Mouse (Mus musculus): ENCODE results near the gene Crlf3. TPM values are rescaled to one million over a fixed set of nuclear protein-coding genes. Genes with fewer than 3 reads are reported as not detected.

Gene Crlf3
- total RNA-seq, 1 experiment = 57.3 TPM

DNA sequence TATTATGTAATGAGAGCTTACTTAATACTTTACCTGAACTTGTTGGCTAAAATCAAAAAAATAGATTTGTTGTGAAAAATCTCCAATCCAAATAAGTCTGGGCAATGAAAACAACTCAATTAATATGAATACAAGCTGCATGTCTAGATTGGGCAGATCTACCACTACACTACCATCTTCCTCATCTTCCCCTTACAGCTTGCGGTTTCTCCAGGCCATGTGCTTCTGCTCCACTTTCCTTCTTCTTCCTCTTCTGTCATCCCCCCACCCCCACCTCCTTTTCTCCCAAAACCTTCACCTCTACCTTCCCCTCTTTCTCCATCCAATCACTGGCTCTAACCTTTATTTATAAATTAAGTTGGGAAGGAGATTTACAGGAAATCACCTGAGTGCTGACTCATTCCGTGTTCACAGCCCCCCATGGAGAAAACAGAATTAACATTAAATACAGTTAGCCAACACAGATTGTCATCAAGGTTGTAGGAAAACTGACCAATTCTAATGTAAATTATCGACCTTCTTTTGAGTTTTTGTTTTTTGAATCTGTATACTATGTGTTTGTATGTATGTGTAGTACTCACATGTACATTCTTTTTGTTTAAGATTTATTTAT is 17.8 kb upstream of the Crlf3 start:
- Histone ChIP-seq H3K9ac (ENCODE audit: insufficient read depth, low read depth, low read length, poor library complexity, severe bottlenecking) (no peak overlapping the region), H3K4me1 (ENCODE audit: control insufficient read depth in 2 of 2, insufficient read depth in 2 of 2, low read length in 2 of 2, poor library complexity in 1 of 2) (peaks cover 0 to 8% of the 10 kb centered on the region in 2 experiments; a peak in 2 of 4 replicates), H3K4me3 (ENCODE audit: insufficient read depth in 1 of 2, low read depth in 1 of 2, low read length in 2 of 2, poor library complexity in 1 of 2, severe bottlenecking in 1 of 2) (no peak overlapping the region), H3K27ac (ENCODE audit: insufficient read depth, low read depth, low read length, poor library complexity, severe bottlenecking) (peak overlapping the region; percentile 47; the same call in 1 of the 2 replicates), H3K9me3 (ENCODE audit: control insufficient read depth, insufficient read depth, low read depth, low read length) (no peaks in the 10 kb centered on the region), H3K36me3 (ENCODE audit: control insufficient read depth, insufficient read depth, low read length, poor library complexity, severe bottlenecking) (peaks cover 9% of the 10 kb centered on the region)
- DNase-seq (ENCODE audit: low read depth, low spot score) = no peak
- in situ Hi-C loops (cut with MboI; ENCODE audit: low sequenced_read_pairs in 2 of 2, unreplicated experiment in 2 of 2) = no loop called here
- TF ChIP-seq MAFK (IDR thresholded peaks at IDR 0.05; ENCODE audit: insufficient read depth, low read depth, low read length) = peak; percentile 81
- TF ChIP-seq ZNF384 (IDR thresholded peaks at IDR 0.05; ENCODE audit: low read depth, low read length) = no peak

DNA sequence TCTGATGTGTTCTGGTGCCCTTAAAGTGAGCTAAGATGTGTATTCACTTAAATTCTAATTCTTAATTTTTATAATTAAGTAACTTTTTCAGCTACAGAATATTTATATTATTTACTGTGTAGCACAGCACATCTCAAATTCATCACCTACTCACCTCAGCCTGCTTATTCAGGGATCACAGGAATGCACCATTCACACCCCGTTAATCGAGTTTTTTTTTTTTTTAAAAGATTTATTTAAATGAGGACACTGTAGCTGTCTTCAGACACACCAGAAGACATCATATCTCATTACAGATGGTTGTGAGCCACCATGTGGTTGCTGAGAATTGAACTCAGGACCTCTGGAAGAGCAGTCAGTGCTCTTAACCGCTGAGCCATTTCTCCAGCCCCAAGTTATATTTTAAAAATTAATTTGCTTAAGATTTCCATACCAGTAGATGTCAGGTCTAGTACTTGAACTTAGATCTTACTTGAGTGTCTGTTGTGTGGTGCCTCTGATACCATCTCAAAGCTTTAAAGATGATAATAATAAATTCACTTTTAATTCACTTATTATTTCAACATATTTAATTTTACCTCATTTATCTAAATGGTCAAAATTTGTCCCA is 9.9 kb upstream of the Crlf3 start:
- H3K9ac ChIP-seq (ENCODE audit: insufficient read depth, low read depth, low read length, poor library complexity, severe bottlenecking) = no peak overlapping the region
- in situ Hi-C loops (cut with MboI; ENCODE audit: low sequenced_read_pairs in 2 of 2, unreplicated experiment in 2 of 2) = no loop called here
- no peaks in the 10 kb centered on the region; the same call in 1 of the 2 replicates for H3K36me3 ChIP-seq (ENCODE audit: control insufficient read depth, insufficient read depth, low read length, poor library complexity, severe bottlenecking)
- no peak for DNase-seq (ENCODE audit: low read depth, low spot score)
- peaks cover 0 to 3% of the 10 kb centered on the region in 2 experiments; a peak in 1 of 4 replicates for H3K4me1 ChIP-seq (ENCODE audit: control insufficient read depth in 2 of 2, insufficient read depth in 2 of 2, low read length in 2 of 2, poor library complexity in 1 of 2)
- TF ChIP-seq HCFC1 (IDR thresholded peaks at IDR 0.05; ENCODE audit: borderline replicate concordance, insufficient read depth, low read length) (no peak), CHD2 (IDR thresholded peaks at IDR 0.05; ENCODE audit: low read depth, low read length) (no peak), MAFK (IDR thresholded peaks at IDR 0.05; ENCODE audit: insufficient read depth, low read depth, low read length) (no peak), ZNF384 (IDR thresholded peaks at IDR 0.05; ENCODE audit: low read depth, low read length) (0 out of 2 replicates have a peak, but pooled peaks have one; percentile 59), ZC3H11A (IDR thresholded peaks at IDR 0.05; ENCODE audit: borderline replicate concordance, low read depth, low read length) (no peak)
- peak overlapping the region in 1 of 2 experiments; percentile 93; a peak in 2 of 4 replicates for H3K4me3 ChIP-seq (ENCODE audit: insufficient read depth in 1 of 2, low read depth in 1 of 2, low read length in 2 of 2, poor library complexity in 1 of 2, severe bottlenecking in 1 of 2)
- H3K27ac ChIP-seq (ENCODE audit: insufficient read depth, low read depth, low read length, poor library complexity, severe bottlenecking) = no peak overlapping the region
- no peaks in the 10 kb centered on the region for H3K9me3 ChIP-seq (ENCODE audit: control insufficient read depth, insufficient read depth, low read depth, low read length)

DNA sequence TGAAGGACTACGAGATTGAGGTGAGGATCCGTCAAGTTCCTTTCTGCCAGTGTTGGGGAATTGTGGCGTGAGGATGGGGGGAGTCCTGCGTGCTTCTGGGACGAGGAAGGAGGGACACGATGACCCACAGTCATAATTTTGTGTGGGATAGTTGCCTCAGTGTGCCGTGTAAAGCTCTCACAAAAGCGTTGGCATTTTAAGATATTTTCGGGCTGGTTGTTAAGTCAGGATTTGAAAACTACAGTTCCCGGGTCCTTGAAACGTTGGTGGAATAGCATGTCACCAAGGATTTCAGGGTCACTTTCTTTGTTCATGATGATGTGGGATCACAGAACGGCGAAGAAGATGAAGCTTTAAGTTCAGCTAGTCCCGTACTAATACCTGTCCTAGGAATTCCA is 9.0 kb upstream of the Crlf3 start:
- Histone ChIP-seq H3K4me3 (ENCODE audit: insufficient read depth in 1 of 2, low read depth in 1 of 2, low read length in 2 of 2, poor library complexity in 1 of 2, severe bottlenecking in 1 of 2) (peak overlapping the region; percentile 92 to 93), H3K27ac (ENCODE audit: insufficient read depth, low read depth, low read length, poor library complexity, severe bottlenecking) (0 out of 2 replicates have a peak overlapping the region, but pooled peaks have one; percentile 63), H3K9ac (ENCODE audit: insufficient read depth, low read depth, low read length, poor library complexity, severe bottlenecking) (peak overlapping the region; percentile 97), H3K4me1 (ENCODE audit: control insufficient read depth in 2 of 2, insufficient read depth in 2 of 2, low read length in 2 of 2, poor library complexity in 1 of 2) (peaks cover 0 to 3% of the 10 kb centered on the region in 2 experiments; a peak in 1 of 4 replicates), H3K9me3 (ENCODE audit: control insufficient read depth, insufficient read depth, low read depth, low read length) (no peaks in the 10 kb centered on the region), H3K36me3 (ENCODE audit: control insufficient read depth, insufficient read depth, low read length, poor library complexity, severe bottlenecking) (no peaks in the 10 kb centered on the region; the same call in 1 of the 2 replicates)
- in situ Hi-C loops (cut with MboI; ENCODE audit: low sequenced_read_pairs in 2 of 2, unreplicated experiment in 2 of 2) = no loop called here
- DNase-seq (ENCODE audit: low read depth, low spot score) = no peak
- no peak for TF ChIP-seq HCFC1 (IDR thresholded peaks at IDR 0.05; ENCODE audit: borderline replicate concordance, insufficient read depth, low read length)

DNA sequence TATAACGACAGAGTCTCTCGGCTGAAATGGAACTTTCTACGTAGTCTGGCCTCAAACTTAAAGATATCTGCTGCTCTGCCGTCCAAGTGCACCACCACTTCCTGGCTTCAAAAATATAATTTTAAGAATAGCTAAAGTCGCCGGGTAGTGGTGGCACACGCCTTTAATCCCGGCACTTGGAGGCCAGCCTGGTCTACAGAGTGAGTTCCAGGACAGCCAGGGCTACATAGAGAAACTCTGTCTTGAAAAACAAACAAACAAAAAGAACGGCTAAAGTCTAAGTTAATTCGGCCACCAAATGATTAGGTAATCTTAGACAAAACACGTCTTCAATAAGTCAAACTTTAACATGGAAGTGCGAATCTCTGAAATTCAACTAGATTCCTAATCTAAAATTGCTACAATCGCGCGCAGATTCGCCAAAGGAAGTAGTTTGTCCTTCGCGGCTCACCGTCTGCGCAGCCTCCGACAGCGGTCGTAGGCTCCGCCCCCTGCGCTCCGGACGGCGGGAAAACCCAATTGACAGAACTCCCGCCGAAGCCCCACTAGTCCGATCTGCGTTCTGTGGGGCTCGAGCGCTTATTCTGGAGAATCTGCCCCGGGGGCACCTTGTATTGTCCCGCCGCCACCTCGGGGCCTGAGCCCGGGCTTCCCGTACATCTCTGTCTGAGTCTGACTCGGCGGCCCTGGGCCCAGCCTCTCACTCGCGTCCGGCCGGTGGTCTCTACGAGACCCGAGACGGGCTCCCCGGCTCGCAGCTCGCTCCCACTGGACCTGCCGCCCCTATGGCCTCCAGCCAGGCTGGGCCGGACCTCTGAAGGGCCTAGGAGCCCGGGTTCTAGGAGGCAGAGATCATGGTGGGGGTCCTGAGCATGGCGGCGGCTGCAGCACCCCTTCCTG is 8.4 kb upstream of the Crlf3 start, which contains the start of gene Atad5:
Gene Atad5 (plus strand): TSS at position 484 of the 900 bp plus-strand sequence.
- Histone ChIP-seq H3K9ac (ENCODE audit: insufficient read depth, low read depth, low read length, poor library complexity, severe bottlenecking) (peak within 1 kb of the TSS; percentile 97), H3K9me3 (ENCODE audit: control insufficient read depth, insufficient read depth, low read depth, low read length) (no peaks in the 10 kb centered on the region), H3K4me1 (ENCODE audit: control insufficient read depth in 2 of 2, insufficient read depth in 2 of 2, low read length in 2 of 2, poor library complexity in 1 of 2) (peaks cover 0 to 3% of the 10 kb centered on the region in 2 experiments; a peak in 1 of 4 replicates), H3K27ac (ENCODE audit: insufficient read depth, low read depth, low read length, poor library complexity, severe bottlenecking) (peak within 1 kb of the TSS; percentile 63), H3K36me3 (ENCODE audit: control insufficient read depth, insufficient read depth, low read length, poor library complexity, severe bottlenecking) (no peaks in the 10 kb centered on the region), H3K4me3 (ENCODE audit: insufficient read depth in 1 of 2, low read depth in 1 of 2, low read length in 2 of 2, poor library complexity in 1 of 2, severe bottlenecking in 1 of 2) (peak within 1 kb of the TSS; percentile 92 to 93)
- TF ChIP-seq CHD2 (IDR thresholded peaks at IDR 0.05; ENCODE audit: low read depth, low read length) (no peak), HCFC1 (IDR thresholded peaks at IDR 0.05; ENCODE audit: borderline replicate concordance, insufficient read depth, low read length) (peak; percentile 77; the same call in 1 of the 2 replicates)
- in situ Hi-C loops (cut with MboI; ENCODE audit: low sequenced_read_pairs in 2 of 2, unreplicated experiment in 2 of 2) = no loop called here
- DNase-seq (ENCODE audit: low read depth, low spot score) = peak; percentile 84
